Mouse (Mus musculus): Measurements from ENCODE around the gene Mok. TPM values are rescaled to one million over a fixed set of nuclear protein-coding genes. Genes with fewer than 3 reads are reported as not detected.

Mok gene
- polyA plus RNA-seq, 1 experiment from 2014 or later: 4.7 TPM

GRCm38 (mm10) chr12:110814924-110815323, 25.8 kb downstream of the Mok start:
- Histone ChIP-seq H3K9me3 (ENCODE audit: control insufficient read depth, low read length) (no peaks in the 10 kb centered on the region), H3K36me3 (ENCODE audit: control insufficient read depth, insufficient read depth, low read length) (no peaks in the 10 kb centered on the region), H3K4me2 (ENCODE audit: low read length) (no peak overlapping the region), H3K4me3 (ENCODE audit: control insufficient read depth in 1 of 2, insufficient read depth in 1 of 2, low read depth in 1 of 2, low read length in 2 of 2) (no peak overlapping the region), H3K9ac (ENCODE audit: low read length) (no peak overlapping the region), H3K4me1 (ENCODE audit: control insufficient read depth in 2 of 2, insufficient read depth in 2 of 2, low read length in 2 of 2) (peaks cover 2 to 5% of the 10 kb centered on the region in 2 experiments; a peak in 2 of 4 replicates), H3K27ac (replicated peaks in 1 of 2; ENCODE audit: control insufficient read depth in 1 of 2, insufficient read depth in 1 of 2, low read depth in 2 of 2, low read length in 2 of 2) (no peak overlapping the region), H3K27me3 (ENCODE audit: control insufficient read depth, insufficient read depth, low read length) (no peaks in the 10 kb centered on the region)
- WGBS: 65% methylated on average over 17 of the region's 17 CpGs
- no peak for ATAC-seq (ENCODE audit: insufficient number of reproducible peaks, insufficient read depth, low FRiP score, low read depth)

DNA sequence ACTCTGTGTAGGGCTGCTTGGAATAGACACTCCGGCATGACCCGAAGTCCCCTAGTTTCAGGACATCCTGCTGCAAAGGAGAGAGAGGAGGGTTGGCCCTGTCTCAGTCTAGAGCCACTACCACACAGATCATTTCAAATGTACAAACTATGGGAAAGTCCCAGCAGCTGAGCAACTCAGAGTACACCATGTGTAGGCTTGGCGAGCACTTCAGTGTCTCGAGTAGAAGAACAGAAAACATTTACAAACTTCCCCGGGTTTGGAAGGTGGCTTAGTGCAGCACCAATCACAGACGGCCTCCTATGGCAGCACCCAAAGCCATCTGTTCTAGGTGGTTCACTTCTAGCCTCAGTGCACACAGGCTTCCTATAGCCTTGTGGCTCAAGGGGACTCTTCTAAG, 27.1 kb downstream of the Mok start:
- whole genome bisulfite sequencing: 91% methylated on average over 6 of the region's 6 CpGs
- H3K9ac ChIP-seq (ENCODE audit: low read length): no peak overlapping the region

GRCm38 (mm10) chr12:110813132-110813531, 27.6 kb downstream of the Mok start:
- Histone ChIP-seq H3K27ac (replicated peaks in 1 of 2; ENCODE audit: control insufficient read depth in 1 of 2, insufficient read depth in 1 of 2, low read depth in 2 of 2, low read length in 2 of 2) (no peak overlapping the region), H3K4me3 (ENCODE audit: control insufficient read depth in 1 of 2, insufficient read depth in 1 of 2, low read depth in 1 of 2, low read length in 2 of 2) (no peak overlapping the region), H3K4me1 (ENCODE audit: control insufficient read depth in 2 of 2, insufficient read depth in 2 of 2, low read length in 2 of 2) (peaks cover 6% of the 10 kb centered on the region in 2 experiments; a peak in 2 of 4 replicates), H3K4me2 (ENCODE audit: low read length) (no peak overlapping the region), H3K27me3 (ENCODE audit: control insufficient read depth, insufficient read depth, low read length) (no peaks in the 10 kb centered on the region), H3K9me3 (ENCODE audit: control insufficient read depth, low read length) (no peaks in the 10 kb centered on the region), H3K36me3 (ENCODE audit: control insufficient read depth, insufficient read depth, low read length) (no peaks in the 10 kb centered on the region), H3K9ac (ENCODE audit: low read length) (no peak overlapping the region)
- no peak for ATAC-seq (ENCODE audit: insufficient number of reproducible peaks, insufficient read depth, low FRiP score, low read depth)
- 85% methylated on average over 9 of the region's 9 CpGs for WGBS

More for the DNA sequence above, 27.1 kb downstream of the Mok start:
- no peak for ATAC-seq (ENCODE audit: insufficient number of reproducible peaks, insufficient read depth, low FRiP score, low read depth)
- no peaks in the 10 kb centered on the region for H3K36me3 ChIP-seq (ENCODE audit: control insufficient read depth, insufficient read depth, low read length)
- H3K9me3 ChIP-seq (ENCODE audit: control insufficient read depth, low read length): no peaks in the 10 kb centered on the region
- H3K4me1 ChIP-seq (ENCODE audit: control insufficient read depth in 2 of 2, insufficient read depth in 2 of 2, low read length in 2 of 2): peaks cover 6% of the 10 kb centered on the region in 2 experiments; a peak in 2 of 4 replicates
- no peak overlapping the region for H3K4me2 ChIP-seq (ENCODE audit: low read length)
- H3K27ac ChIP-seq (replicated peaks in 1 of 2; ENCODE audit: control insufficient read depth in 1 of 2, insufficient read depth in 1 of 2, low read depth in 2 of 2, low read length in 2 of 2): no peak overlapping the region
- no peak overlapping the region for H3K4me3 ChIP-seq (ENCODE audit: control insufficient read depth in 1 of 2, insufficient read depth in 1 of 2, low read depth in 1 of 2, low read length in 2 of 2)
- no peaks in the 10 kb centered on the region for H3K27me3 ChIP-seq (ENCODE audit: control insufficient read depth, insufficient read depth, low read length)

DNA sequence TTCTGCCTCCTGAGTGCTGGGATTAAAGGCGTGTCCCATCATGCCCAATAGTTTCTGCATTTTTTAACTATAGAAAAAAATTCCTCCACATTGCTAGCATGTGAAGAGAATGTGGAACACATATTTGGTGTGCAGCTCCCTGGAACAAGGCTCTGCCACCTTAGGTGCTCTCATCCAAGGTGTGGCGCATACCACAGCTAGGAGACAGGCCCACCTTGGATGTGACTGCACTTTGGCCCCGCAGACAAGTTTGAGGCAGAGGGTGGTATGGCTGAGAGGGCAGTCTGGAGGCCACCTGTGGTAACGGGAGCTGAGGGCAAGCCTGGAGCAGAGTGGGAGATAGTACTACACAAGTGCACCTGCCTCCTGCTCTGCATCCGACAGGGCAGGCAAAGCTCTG, 31.9 kb downstream of the Mok start:
- H3K9ac ChIP-seq (ENCODE audit: low read length): no peak overlapping the region
- H3K27ac ChIP-seq (replicated peaks in 1 of 2; ENCODE audit: control insufficient read depth in 1 of 2, insufficient read depth in 1 of 2, low read depth in 2 of 2, low read length in 2 of 2): no peak overlapping the region
- peaks cover 10 to 14% of the 10 kb centered on the region in 2 experiments for H3K4me1 ChIP-seq (ENCODE audit: control insufficient read depth in 2 of 2, insufficient read depth in 2 of 2, low read length in 2 of 2)

GRCm38 (mm10) chr12:110808430-110808829, 32.3 kb downstream of the Mok start:
- H3K9me3 ChIP-seq (ENCODE audit: control insufficient read depth, low read length): no peaks in the 10 kb centered on the region
- no peaks in the 10 kb centered on the region for H3K27me3 ChIP-seq (ENCODE audit: control insufficient read depth, insufficient read depth, low read length)
- no peak overlapping the region for H3K4me2 ChIP-seq (ENCODE audit: low read length)
- H3K4me1 ChIP-seq (ENCODE audit: control insufficient read depth in 2 of 2, insufficient read depth in 2 of 2, low read length in 2 of 2): peaks cover 10 to 14% of the 10 kb centered on the region in 2 experiments
- H3K9ac ChIP-seq (ENCODE audit: low read length): no peak overlapping the region
- no peak for ATAC-seq (ENCODE audit: insufficient number of reproducible peaks, insufficient read depth, low FRiP score, low read depth)
- peaks cover 12% of the 10 kb centered on the region; the same call in 1 of the 2 replicates for H3K36me3 ChIP-seq (ENCODE audit: control insufficient read depth, insufficient read depth, low read length)
- 80% methylated on average over 10 of the region's 10 CpGs for WGBS
- H3K27ac ChIP-seq (replicated peaks in 1 of 2; ENCODE audit: control insufficient read depth in 1 of 2, insufficient read depth in 1 of 2, low read depth in 2 of 2, low read length in 2 of 2): no peak overlapping the region
- no peak overlapping the region for H3K4me3 ChIP-seq (ENCODE audit: control insufficient read depth in 1 of 2, insufficient read depth in 1 of 2, low read depth in 1 of 2, low read length in 2 of 2)

More for the DNA sequence above, 31.9 kb downstream of the Mok start:
- H3K9me3 ChIP-seq (ENCODE audit: control insufficient read depth, low read length): no peaks in the 10 kb centered on the region
- no peaks in the 10 kb centered on the region for H3K27me3 ChIP-seq (ENCODE audit: control insufficient read depth, insufficient read depth, low read length)
- no peak for ATAC-seq (ENCODE audit: insufficient number of reproducible peaks, insufficient read depth, low FRiP score, low read depth)
- peaks cover 12% of the 10 kb centered on the region; the same call in 1 of the 2 replicates for H3K36me3 ChIP-seq (ENCODE audit: control insufficient read depth, insufficient read depth, low read length)
- H3K4me3 ChIP-seq (ENCODE audit: control insufficient read depth in 1 of 2, insufficient read depth in 1 of 2, low read depth in 1 of 2, low read length in 2 of 2): no peak overlapping the region
- 80% methylated on average over 5 of the region's 5 CpGs for WGBS
- H3K4me2 ChIP-seq (ENCODE audit: low read length): no peak overlapping the region

GRCm38 (mm10) chr12:110806301-110806970, 34.3 kb downstream of the Mok start:
- Histone ChIP-seq H3K4me3 (ENCODE audit: control insufficient read depth in 1 of 2, insufficient read depth in 1 of 2, low read depth in 1 of 2, low read length in 2 of 2) (no peak overlapping the region), H3K9ac (ENCODE audit: low read length) (no peak overlapping the region), H3K9me3 (ENCODE audit: control insufficient read depth, low read length) (no peaks in the 10 kb centered on the region), H3K36me3 (ENCODE audit: control insufficient read depth, insufficient read depth, low read length) (peaks cover 12% of the 10 kb centered on the region; the same call in 1 of the 2 replicates), H3K27me3 (ENCODE audit: control insufficient read depth, insufficient read depth, low read length) (no peaks in the 10 kb centered on the region), H3K4me2 (ENCODE audit: low read length) (no peak overlapping the region), H3K27ac (replicated peaks in 1 of 2; ENCODE audit: control insufficient read depth in 1 of 2, insufficient read depth in 1 of 2, low read depth in 2 of 2, low read length in 2 of 2) (no peak overlapping the region), H3K4me1 (ENCODE audit: control insufficient read depth in 2 of 2, insufficient read depth in 2 of 2, low read length in 2 of 2) (peaks cover 14 to 29% of the 10 kb centered on the region in 2 experiments)
- no peak for ATAC-seq (ENCODE audit: insufficient number of reproducible peaks, insufficient read depth, low FRiP score, low read depth)
- 81% methylated on average over 3 of the region's 3 CpGs for WGBS

- Histone ChIP-seq H3K4me3 (ENCODE audit: control insufficient read depth in 1 of 2, insufficient read depth in 1 of 2, low read depth in 1 of 2, low read length in 2 of 2) (no peak overlapping the region), H3K9ac (ENCODE audit: low read length) (no peak overlapping the region), H3K27me3 (ENCODE audit: control insufficient read depth, insufficient read depth, low read length) (no peaks in the 10 kb centered on the region), H3K36me3 (ENCODE audit: control insufficient read depth, insufficient read depth, low read length) (peaks cover 12% of the 10 kb centered on the region; the same call in 1 of the 2 replicates), H3K4me2 (ENCODE audit: low read length) (peak overlapping the region; percentile 23), H3K4me1 (ENCODE audit: control insufficient read depth in 2 of 2, insufficient read depth in 2 of 2, low read length in 2 of 2) (peaks cover 11 to 29% of the 10 kb centered on the region in 2 experiments), H3K9me3 (ENCODE audit: control insufficient read depth, low read length) (no peaks in the 10 kb centered on the region), H3K27ac (replicated peaks in 1 of 2; ENCODE audit: control insufficient read depth in 1 of 2, insufficient read depth in 1 of 2, low read depth in 2 of 2, low read length in 2 of 2) (peak overlapping the region; percentile 4 to 71)
- peak; percentile 79 for ATAC-seq (ENCODE audit: insufficient number of reproducible peaks, insufficient read depth, low FRiP score, low read depth)
- WGBS: 18% methylated on average over 10 of the region's 10 CpGs
Measured at GRCm38 (mm10) chr12:110804261-110804660, 36.5 kb downstream of the Mok start.
